Mouse (Mus musculus) MEL (cell line): Measurements from ENCODE around the gene Ccdc7a.

ENCODE experiments used
- EP300 ChIP-seq, 2 experiments: IDR thresholded peaks; 2 replicates each; pipeline ENCODE4 v1.6.1; 2011; ENCODE audit warnings: improper control_type of control experiment in 2 of 2, low read length in 2 of 2, low read depth in 1 of 2, mild to moderate bottlenecking in 1 of 2
- POLR2A ChIP-seq, 2 experiments: IDR thresholded peaks; 2 replicates each; pipeline ENCODE4 v1.6.1; 2011 to 2012; ENCODE audit warnings: low read length in 2 of 2, mild to moderate bottlenecking in 2 of 2, control low read depth in 1 of 2, improper control_type of control experiment in 1 of 2, low read depth in 1 of 2, moderate library complexity in 1 of 2; ENCODE audit not compliant: control insufficient read depth in 1 of 2, insufficient read depth in 1 of 2, poor library complexity in 1 of 2

GRCm38 (mm10) chr8:128709261-128709660 lies 356.1 kb downstream of the Ccdc7a start:
- TF ChIP-seq EP300 (IDR thresholded peaks at IDR 0.05; ENCODE audit: low read depth in 1 of 2, low read length in 2 of 2) = no peak
- TF ChIP-seq POLR2A (IDR thresholded peaks at IDR 0.05; ENCODE audit: control insufficient read depth in 1 of 2, insufficient read depth in 1 of 2, low read depth in 1 of 2, low read length in 2 of 2, poor library complexity in 1 of 2) = no peak
